In genomic region chr17:47595248-47596161, GRCm38 (mm10) we compare ENCODE assay signal across 8 mouse cellular contexts. TPM values are rescaled to one million over a fixed set of nuclear protein-coding genes. Genes with fewer than 3 reads are reported as not detected.
DNase-seq lines count a peak whose midpoint lies in the region; ATAC-seq lines count a peak whose summit lies in the region.

No protein-coding gene starts in this region.

- intact Hi-C loops in left cerebral cortex, postnatal 4 days (cut with DNase I) = no loop called here
- intact Hi-C loops in left cerebral cortex, postnatal 36 days (cut with DNase I) = loop anchor here (5.0 kb wide), 1 partner anchor 83 kb away; no protein-coding TSS in a partner anchor

- H3K4me3 ChIP-seq in embryonic facial prominence, embryonic 14.5 days (ENCODE audit: low read depth, low read length) = peak overlapping the region; percentile 93
- H3K4me3 ChIP-seq in heart, embryonic 16.5 days (ENCODE audit: low read length) = peak overlapping the region; percentile 75

- peaks cover 37% of the 10 kb centered on the region for H3K36me3 ChIP-seq in embryonic facial prominence, embryonic 14.5 days (ENCODE audit: control insufficient read depth, insufficient read depth, low read length)
- peaks cover 12% of the 10 kb centered on the region for H3K36me3 ChIP-seq in heart, embryonic 16.5 days (ENCODE audit: control insufficient read depth, insufficient read depth)

- WGBS in embryonic facial prominence, embryonic 14.5 days = under 1% methylated on average over 21 of the region's 21 CpGs
- 1% methylated on average over 21 of the region's 21 CpGs for WGBS in heart, embryonic 16.5 days

- peak overlapping the region; percentile 95 for H3K9ac ChIP-seq in embryonic facial prominence, embryonic 14.5 days (ENCODE audit: low read depth, low read length)
- H3K9ac ChIP-seq in heart, embryonic 16.5 days (ENCODE audit: low read length) = peak overlapping the region; percentile 90

- peak overlapping the region; percentile 90 for H3K4me2 ChIP-seq in embryonic facial prominence, embryonic 14.5 days (ENCODE audit: low read depth, low read length)
- peak overlapping the region; percentile 91 for H3K4me2 ChIP-seq in heart, embryonic 16.5 days (ENCODE audit: low read depth, low read length)

- no peaks in the 10 kb centered on the region for H3K27me3 ChIP-seq in embryonic facial prominence, embryonic 14.5 days (replicated peaks; ENCODE audit: control insufficient read depth, insufficient read depth, low read length)
- no peaks in the 10 kb centered on the region for H3K27me3 ChIP-seq in heart, embryonic 16.5 days (ENCODE audit: control insufficient read depth, insufficient read depth, low read length)

- H3K27ac ChIP-seq in embryonic facial prominence, embryonic 14.5 days (replicated peaks; ENCODE audit: low read depth, low read length) = peak overlapping the region; percentile 99
- peak overlapping the region; percentile 98 for H3K27ac ChIP-seq in heart, embryonic 16.5 days (ENCODE audit: low read length)

- no peaks in the 10 kb centered on the region for H3K9me3 ChIP-seq in embryonic facial prominence, embryonic 14.5 days (ENCODE audit: control insufficient read depth, low read length)
- H3K9me3 ChIP-seq in heart, embryonic 16.5 days (replicated peaks; ENCODE audit: control insufficient read depth, low read length) = no peaks in the 10 kb centered on the region

- DNase-seq in left cerebral cortex, postnatal 4 days = peak; percentile 28
- no peak for DNase-seq in left cerebral cortex, postnatal 36 days (ENCODE audit: low spot score in 2 of 2)
- DNase-seq in embryonic facial prominence, embryonic 14.5 days (ENCODE audit: low spot score) = peak; percentile 97
- peak; percentile 71 to 90 for DNase-seq in kidney, postnatal 25 days
- peak; percentile 78 to 87 for DNase-seq in spleen, postnatal 4 days (ENCODE audit: low spot score in 2 of 2)
- DNase-seq in cerebellum, adult 9-11 months = no peak

- H3K4me1 ChIP-seq in embryonic facial prominence, embryonic 14.5 days (ENCODE audit: control insufficient read depth, insufficient read depth, low read length) = peaks cover 16% of the 10 kb centered on the region
- H3K4me1 ChIP-seq in heart, embryonic 16.5 days (ENCODE audit: control insufficient read depth, insufficient read depth, low read length) = peaks cover 43% of the 10 kb centered on the region

- peak; percentile 79 for ATAC-seq in embryonic facial prominence, embryonic 14.5 days (ENCODE audit: low read depth)
- ATAC-seq in heart, embryonic 16.5 days (replicated peaks; ENCODE audit: extremely low read depth, insufficient read depth, low FRiP score) = peak; percentile 61
- ATAC-seq in megakaryocyte progenitor cell, adult 5-6 weeks (replicated peaks; ENCODE audit: poor library complexity) = peak; percentile 53

RNA-seq across cellular contexts. Expression of gene Bysl, which starts 15.8 kb away (rescaled TPM):
- 10 to 100 TPM; 28.6 TPM for total RNA-seq in left cerebral cortex, postnatal 4 days (2021)
- total RNA-seq in left cerebral cortex, postnatal 36 days (2021) = 10 to 100 TPM; 17.5 to 18.1 TPM
- 21.3 and 22.4 TPM in 2 replicates for polyA plus RNA-seq in embryonic facial prominence, embryonic 14.5 days (2014; fragmentation: Nextera tagmentation; extraction: Ambion mirVana)
- polyA plus RNA-seq in heart, embryonic 16.5 days (2015; fragmentation: Nextera tagmentation; extraction: Ambion mirVana) = 22.9 and 23.3 TPM in 2 replicates
- 9.8 and 11.6 TPM in 2 replicates for total RNA-seq in megakaryocyte progenitor cell, adult 5-6 weeks (2015)
- 15.4 and 16.0 TPM in 2 replicates for total RNA-seq in megakaryocyte progenitor cell, adult 5-6 weeks (2017)

RNA-seq across cellular contexts. Expression of gene Med20, which starts 15.9 kb away (rescaled TPM):
- total RNA-seq in left cerebral cortex, postnatal 4 days (2021) = 10 to 100 TPM; 29.2 to 30.3 TPM
- total RNA-seq in left cerebral cortex, postnatal 36 days (2021) = 10 to 100 TPM; 24.7 to 30.7 TPM
- polyA plus RNA-seq in embryonic facial prominence, embryonic 14.5 days (2014; fragmentation: Nextera tagmentation; extraction: Ambion mirVana) = 47.7 and 50.2 TPM in 2 replicates
- polyA plus RNA-seq in heart, embryonic 16.5 days (2015; fragmentation: Nextera tagmentation; extraction: Ambion mirVana) = 30.5 and 34.9 TPM in 2 replicates
- 20.4 and 23.8 TPM in 2 replicates for total RNA-seq in megakaryocyte progenitor cell, adult 5-6 weeks (2015)
- 37.7 and 40.7 TPM in 2 replicates for total RNA-seq in megakaryocyte progenitor cell, adult 5-6 weeks (2017)

RNA-seq across cellular contexts. Expression of gene Gm20517, which starts 15.9 kb away (rescaled TPM):
- 1 to 10 TPM; 4.8 to 6.6 TPM for total RNA-seq in left cerebral cortex, postnatal 4 days (2021)
- 1 to 10 TPM; 4.5 to 7.8 TPM for total RNA-seq in left cerebral cortex, postnatal 36 days (2021)
- 1.4 and 1.9 TPM in 2 replicates for polyA plus RNA-seq in embryonic facial prominence, embryonic 14.5 days (2014; fragmentation: Nextera tagmentation; extraction: Ambion mirVana)
- 0.82 and 1.0 TPM in 2 replicates for polyA plus RNA-seq in heart, embryonic 16.5 days (2015; fragmentation: Nextera tagmentation; extraction: Ambion mirVana)
- 0.56 and 2.2 TPM in 2 replicates for total RNA-seq in megakaryocyte progenitor cell, adult 5-6 weeks (2015)
- total RNA-seq in megakaryocyte progenitor cell, adult 5-6 weeks (2017) = 3.4 and 3.6 TPM in 2 replicates

RNA-seq across cellular contexts. Expression of gene Usp49, which starts 35.0 kb away (rescaled TPM):
- total RNA-seq in left cerebral cortex, postnatal 4 days (2021) = 10 to 100 TPM; 23.3 to 26.2 TPM
- 10 to 100 TPM; 10.6 to 13.5 TPM for total RNA-seq in left cerebral cortex, postnatal 36 days (2021)
- 3.8 and 4.1 TPM in 2 replicates for polyA plus RNA-seq in embryonic facial prominence, embryonic 14.5 days (2014; fragmentation: Nextera tagmentation; extraction: Ambion mirVana)
- polyA plus RNA-seq in heart, embryonic 16.5 days (2015; fragmentation: Nextera tagmentation; extraction: Ambion mirVana) = 2.1 and 3.1 TPM in 2 replicates
- 4.8 and 5.9 TPM in 2 replicates for total RNA-seq in megakaryocyte progenitor cell, adult 5-6 weeks (2015)
- 4.5 and 6.4 TPM in 2 replicates for total RNA-seq in megakaryocyte progenitor cell, adult 5-6 weeks (2017)

Comparison
In these comparisons a context has a peak if more than half of its experiments do, and no peak if none do; other contexts are left out.
1. DNase-seq: peak in left cerebral cortex, postnatal 4 days (single experiment), embryonic facial prominence, embryonic 14.5 days (single experiment), kidney, postnatal 25 days (2 of 2) and spleen, postnatal 4 days (2 of 2); none in left cerebral cortex, postnatal 36 days (0 of 2) and cerebellum, adult 9-11 months (single experiment).
2. Peak in every context shown above with its lines, with median percentiles within 50 percentile points of each other: ATAC-seq.